ENCODE assay signal across 8 mouse cellular contexts in genomic region chr7:25249314-25250140, GRCm38 (mm10). TPM values are rescaled to one million over a fixed set of nuclear protein-coding genes. Genes with fewer than 3 reads are reported as not detected.
DNase-seq lines count a peak whose midpoint lies in the region; ATAC-seq lines count a peak whose summit lies in the region.

No protein-coding gene starts in this region.

- H3K27me3 ChIP-seq in intestine, embryonic 14.5 days (replicated peaks; ENCODE audit: control insufficient read depth, insufficient read depth, low read length), result no peaks in the 10 kb centered on the region
- H3K27me3 ChIP-seq in limb, embryonic 13.5 days, result no peaks in the 10 kb centered on the region
- no peaks in the 10 kb centered on the region for H3K27me3 ChIP-seq in midbrain, embryonic 13.5 days

- H3K9ac ChIP-seq in intestine, embryonic 14.5 days (ENCODE audit: low read length), result peak overlapping the region; percentile 97
- peak overlapping the region; percentile 96 for H3K9ac ChIP-seq in limb, embryonic 13.5 days
- H3K9ac ChIP-seq in midbrain, embryonic 13.5 days (replicated peaks), result peak overlapping the region; percentile 74

- peak overlapping the region; percentile 97 for H3K4me3 ChIP-seq in intestine, embryonic 14.5 days (ENCODE audit: low read depth, low read length)
- peak overlapping the region; percentile 97 for H3K4me3 ChIP-seq in limb, embryonic 13.5 days
- H3K4me3 ChIP-seq in midbrain, embryonic 13.5 days (replicated peaks), result peak overlapping the region; percentile 79

- DNase-seq in frontal cortex, postnatal 10 days (ENCODE audit: low spot score in 2 of 2), result peak; percentile 72 to 76
- peak; percentile 71 to 76 for DNase-seq in gastrocnemius, postnatal 36 days
- peak; percentile 90 for DNase-seq in intestine, embryonic 14.5 days (ENCODE audit: low spot score)
- DNase-seq in spleen, postnatal 4 days (ENCODE audit: low spot score in 2 of 2), result peak; percentile 64 to 84

- peaks cover 36% of the 10 kb centered on the region for H3K4me1 ChIP-seq in intestine, embryonic 14.5 days (replicated peaks; ENCODE audit: control insufficient read depth, insufficient read depth, low read length)
- peaks cover 55% of the 10 kb centered on the region for H3K4me1 ChIP-seq in limb, embryonic 13.5 days
- peaks cover 50% of the 10 kb centered on the region for H3K4me1 ChIP-seq in midbrain, embryonic 13.5 days (replicated peaks)

- peaks cover 18% of the 10 kb centered on the region for H3K36me3 ChIP-seq in intestine, embryonic 14.5 days (ENCODE audit: control insufficient read depth, insufficient read depth, low read length)
- peaks cover 20% of the 10 kb centered on the region for H3K36me3 ChIP-seq in limb, embryonic 13.5 days
- H3K36me3 ChIP-seq in midbrain, embryonic 13.5 days, result 0 out of 2 replicates have a peak, but pooled peaks cover 6% of the 10 kb centered on the region

- under 1% methylated on average over 48 of the region's 73 CpGs for WGBS in intestine, embryonic 14.5 days
- under 1% methylated on average over 45 of the region's 73 CpGs for WGBS in limb, embryonic 13.5 days
- under 1% methylated on average over 35 of the region's 73 CpGs for WGBS in midbrain, embryonic 13.5 days

- peak overlapping the region; percentile 98 for H3K4me2 ChIP-seq in intestine, embryonic 14.5 days (ENCODE audit: low read length)
- peak overlapping the region; percentile 97 for H3K4me2 ChIP-seq in limb, embryonic 13.5 days (replicated peaks)
- H3K4me2 ChIP-seq in midbrain, embryonic 13.5 days (replicated peaks), result peak overlapping the region; percentile 99

- ATAC-seq in frontal cortex, adult (ENCODE audit: low TSS enrichment), result no peak
- ATAC-seq in common myeloid progenitor, adult 5-6 weeks (replicated peaks; ENCODE audit: low read depth, poor library complexity, severe bottlenecking), result peak; percentile 7
- ATAC-seq in intestine, embryonic 14.5 days (replicated peaks; ENCODE audit: low FRiP score, low TSS enrichment, low read depth), result peak; percentile 56
- peak; percentile 55 for ATAC-seq in limb, embryonic 13.5 days (ENCODE audit: low FRiP score, low read depth)
- ATAC-seq in midbrain, embryonic 13.5 days, result peak; percentile 43

- peak overlapping the region; percentile 97 for H3K27ac ChIP-seq in intestine, embryonic 14.5 days (ENCODE audit: low read depth)
- H3K27ac ChIP-seq in limb, embryonic 13.5 days, result peak overlapping the region; percentile 99
- H3K27ac ChIP-seq in midbrain, embryonic 13.5 days, result peak overlapping the region; percentile 88

- H3K9me3 ChIP-seq in intestine, embryonic 14.5 days (ENCODE audit: control insufficient read depth, low read length), result no peaks in the 10 kb centered on the region
- H3K9me3 ChIP-seq in limb, embryonic 13.5 days, result no peaks in the 10 kb centered on the region
- H3K9me3 ChIP-seq in midbrain, embryonic 13.5 days, result no peaks in the 10 kb centered on the region

- intact Hi-C loops in gastrocnemius, postnatal 36 days (cut with DNase I), result loop anchor here (5.0 kb wide), 2 partner anchors 68 to 143 kb away; partner anchors contain the start of gene Megf8

RNA-seq across cellular contexts. Expression of gene Erf, which starts 1.0 kb away (rescaled TPM):
- 8.9 and 10.9 TPM in 2 replicates for total RNA-seq in common myeloid progenitor, adult 5-6 weeks (2017)
- 1 to 10 TPM; 5.0 to 6.1 TPM for total RNA-seq in gastrocnemius, postnatal 36 days (2021)
- polyA plus RNA-seq in intestine, embryonic 14.5 days (2014; fragmentation: Nextera tagmentation; extraction: Ambion mirVana), result 19.9 and 22.0 TPM in 2 replicates
- polyA plus RNA-seq in limb, embryonic 13.5 days (2015; fragmentation: Nextera tagmentation; extraction: Ambion mirVana), result 25.6 and 26.6 TPM in 2 replicates
- 4.4 and 5.7 TPM in 2 replicates for polyA plus RNA-seq in midbrain, embryonic 13.5 days (2015; fragmentation: Nextera tagmentation; extraction: Ambion mirVana)

RNA-seq across cellular contexts. Expression of gene Gsk3a, which starts 11.9 kb away (rescaled TPM):
- 50.5 and 58.1 TPM in 2 replicates for total RNA-seq in common myeloid progenitor, adult 5-6 weeks (2017)
- 10 to 100 TPM; 64.0 to 69.6 TPM for total RNA-seq in gastrocnemius, postnatal 36 days (2021)
- polyA plus RNA-seq in intestine, embryonic 14.5 days (2014; fragmentation: Nextera tagmentation; extraction: Ambion mirVana), result 13.2 and 13.6 TPM in 2 replicates
- polyA plus RNA-seq in limb, embryonic 13.5 days (2015; fragmentation: Nextera tagmentation; extraction: Ambion mirVana), result 11.9 and 13.0 TPM in 2 replicates
- polyA plus RNA-seq in midbrain, embryonic 13.5 days (2015; fragmentation: Nextera tagmentation; extraction: Ambion mirVana), result 13.7 and 15.9 TPM in 2 replicates

RNA-seq across cellular contexts. Expression of gene Cic, which starts 18.0 kb away (rescaled TPM):
- 44.4 and 50.2 TPM in 2 replicates for total RNA-seq in common myeloid progenitor, adult 5-6 weeks (2017)
- total RNA-seq in gastrocnemius, postnatal 36 days (2021), result 10 to 100 TPM; 31.4 to 37.6 TPM
- polyA plus RNA-seq in intestine, embryonic 14.5 days (2014; fragmentation: Nextera tagmentation; extraction: Ambion mirVana), result 38.0 and 38.5 TPM in 2 replicates
- polyA plus RNA-seq in limb, embryonic 13.5 days (2015; fragmentation: Nextera tagmentation; extraction: Ambion mirVana), result 40.9 and 43.6 TPM in 2 replicates
- 37.6 and 44.2 TPM in 2 replicates for polyA plus RNA-seq in midbrain, embryonic 13.5 days (2015; fragmentation: Nextera tagmentation; extraction: Ambion mirVana)

RNA-seq across cellular contexts. Expression of gene Zfp526, which starts 28.3 kb away (rescaled TPM):
- 8.3 and 10.2 TPM in 2 replicates for total RNA-seq in common myeloid progenitor, adult 5-6 weeks (2017)
- 1 to 10 TPM; 4.1 to 5.5 TPM for total RNA-seq in gastrocnemius, postnatal 36 days (2021)
- polyA plus RNA-seq in intestine, embryonic 14.5 days (2014; fragmentation: Nextera tagmentation; extraction: Ambion mirVana), result 3.9 and 4.2 TPM in 2 replicates
- polyA plus RNA-seq in limb, embryonic 13.5 days (2015; fragmentation: Nextera tagmentation; extraction: Ambion mirVana), result 2.3 and 2.8 TPM in 2 replicates
- polyA plus RNA-seq in midbrain, embryonic 13.5 days (2015; fragmentation: Nextera tagmentation; extraction: Ambion mirVana), result 2.2 and 2.6 TPM in 2 replicates

RNA-seq across cellular contexts. Expression of gene Dedd2, which starts 29.1 kb away (rescaled TPM):
- total RNA-seq in common myeloid progenitor, adult 5-6 weeks (2017), result 16.4 and 17.6 TPM in 2 replicates
- total RNA-seq in gastrocnemius, postnatal 36 days (2021), result 10 to 100 TPM in 1 of 2 experiments, 1 to 10 TPM in 1; 8.4 to 10.7 TPM
- 8.0 and 9.0 TPM in 2 replicates for polyA plus RNA-seq in intestine, embryonic 14.5 days (2014; fragmentation: Nextera tagmentation; extraction: Ambion mirVana)
- 10.2 and 10.5 TPM in 2 replicates for polyA plus RNA-seq in limb, embryonic 13.5 days (2015; fragmentation: Nextera tagmentation; extraction: Ambion mirVana)
- 12.5 and 13.3 TPM in 2 replicates for polyA plus RNA-seq in midbrain, embryonic 13.5 days (2015; fragmentation: Nextera tagmentation; extraction: Ambion mirVana)
